Mouse (Mus musculus): ENCODE measurements at regions not wholly inside any gene's neighbourhood (a gene's known extent, or its start where the extent isn't known, plus 50 kb on each side); places are given as distances from the start of the nearest gene placed in this dataset.
A peak's percentile ranks its signal among the peaks of the same experiment; 100 is the strongest.
"Not testable (repeated sequence)": the region's sequence is repeated elsewhere in the genome, so short reads cannot be mapped to it uniquely, and the experiment has no call there.

DNA sequence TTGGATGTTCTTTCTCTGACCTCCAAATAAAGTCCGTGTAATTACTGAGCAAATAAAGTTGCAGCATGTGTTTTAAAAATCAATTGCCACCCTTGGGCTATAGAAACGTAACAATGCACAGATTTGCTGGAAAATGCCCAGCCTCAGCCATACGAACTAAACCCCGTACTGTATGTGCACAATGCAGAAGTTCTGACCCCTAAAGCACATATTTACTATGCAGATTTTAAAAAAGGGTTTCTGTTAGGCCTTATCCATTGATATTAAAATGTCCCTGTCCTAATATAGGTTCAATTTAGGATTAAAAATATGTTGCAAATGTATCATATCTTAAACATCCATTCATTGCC, 126.5 kb upstream of the Otx2 start:
- Histone ChIP-seq H3K4me1 (ENCODE audit: control insufficient read depth, insufficient read depth, low read length) (peaks cover 9% of the 10 kb centered on the region), H3K36me3 (ENCODE audit: control insufficient read depth, insufficient read depth, low read length) (no peaks in the 10 kb centered on the region), H3K9me3 (replicated peaks; ENCODE audit: control insufficient read depth, low read length, poor library complexity, severe bottlenecking) (no peaks in the 10 kb centered on the region), H3K4me2 (ENCODE audit: low read length) (no peak overlapping the region), H3K4me3 (ENCODE audit: low read depth, low read length) (no peak overlapping the region), H3K9ac (ENCODE audit: low read depth, low read length) (no peak overlapping the region), H3K27ac (ENCODE audit: low read length) (no peak overlapping the region), H3K27me3 (ENCODE audit: control insufficient read depth, insufficient read depth, low read depth, low read length) (no peaks in the 10 kb centered on the region)
- no peak for ATAC-seq
- WGBS, result 15% methylated on average over 4 of the region's 4 CpGs

DNA sequence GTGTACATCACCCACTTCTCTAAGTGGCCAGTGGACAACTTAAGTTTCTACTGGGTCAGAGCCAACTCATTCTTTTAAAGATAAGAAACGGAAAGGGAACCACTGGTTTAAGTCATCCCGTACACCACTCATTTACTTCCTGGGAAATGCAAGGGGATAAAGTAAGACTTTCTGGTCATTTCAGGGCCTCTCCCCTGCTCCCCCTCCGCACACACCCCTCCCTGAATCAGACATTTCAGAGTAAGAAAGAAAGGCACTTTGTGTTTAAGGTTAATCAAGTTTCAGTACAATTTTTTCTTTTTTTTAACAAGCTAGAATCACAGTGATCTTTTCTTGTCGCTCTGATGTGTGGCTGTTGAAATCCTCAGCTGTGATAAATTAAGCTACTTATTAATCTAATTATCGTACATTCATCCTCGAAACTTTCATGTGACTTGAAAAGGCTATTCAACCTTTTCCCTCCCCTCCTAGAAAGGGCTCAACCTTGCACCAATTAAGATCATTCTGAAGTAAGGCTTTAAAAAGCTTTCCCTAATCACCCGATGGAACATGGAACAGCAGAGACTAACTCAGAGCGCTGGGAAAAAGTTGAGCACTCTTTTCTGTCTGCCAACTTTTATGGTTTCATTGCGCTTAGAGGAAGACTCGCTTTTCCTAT, 126.0 kb upstream of the Otx2 start:
- Histone ChIP-seq H3K27ac (ENCODE audit: low read length) (no peak overlapping the region), H3K4me2 (ENCODE audit: low read length) (no peak overlapping the region), H3K36me3 (ENCODE audit: control insufficient read depth, insufficient read depth, low read length) (no peaks in the 10 kb centered on the region), H3K9ac (ENCODE audit: low read depth, low read length) (no peak overlapping the region), H3K9me3 (replicated peaks; ENCODE audit: control insufficient read depth, low read length, poor library complexity, severe bottlenecking) (no peaks in the 10 kb centered on the region), H3K4me3 (ENCODE audit: low read depth, low read length) (no peak overlapping the region), H3K4me1 (ENCODE audit: control insufficient read depth, insufficient read depth, low read length) (peaks cover 9% of the 10 kb centered on the region), H3K27me3 (ENCODE audit: control insufficient read depth, insufficient read depth, low read depth, low read length) (no peaks in the 10 kb centered on the region)
- WGBS, result 15% methylated on average over 10 of the region's 10 CpGs
- ATAC-seq, result no peak

DNA sequence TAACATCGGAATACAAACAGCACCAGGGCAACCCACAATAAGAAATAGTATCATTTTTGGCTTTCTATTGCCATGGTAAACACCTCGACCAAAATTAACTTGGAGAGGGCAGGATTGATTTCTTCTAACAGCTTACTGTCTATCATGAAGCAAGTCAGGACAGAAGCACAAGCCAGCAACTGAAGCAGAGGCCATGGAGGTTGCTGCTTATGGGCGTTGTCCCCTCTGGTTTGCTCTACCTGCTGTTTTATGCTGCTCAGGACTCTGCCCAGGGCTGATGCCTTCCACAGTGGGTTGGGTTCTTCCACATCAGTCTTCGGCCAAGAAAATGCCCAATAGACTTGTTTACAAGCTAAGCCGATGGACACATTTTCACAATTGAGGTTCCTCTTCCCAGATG, 117.9 kb upstream of the Otx2 start:
- H3K36me3 ChIP-seq (ENCODE audit: control insufficient read depth, insufficient read depth, low read length), result no peaks in the 10 kb centered on the region
- H3K9me3 ChIP-seq (replicated peaks; ENCODE audit: control insufficient read depth, low read length, poor library complexity, severe bottlenecking), result no peaks in the 10 kb centered on the region
- H3K27me3 ChIP-seq (ENCODE audit: control insufficient read depth, insufficient read depth, low read depth, low read length), result no peaks in the 10 kb centered on the region
- no peak overlapping the region for H3K27ac ChIP-seq (ENCODE audit: low read length)
- H3K4me3 ChIP-seq (ENCODE audit: low read depth, low read length), result no peak overlapping the region
- no peaks in the 10 kb centered on the region for H3K4me1 ChIP-seq (ENCODE audit: control insufficient read depth, insufficient read depth, low read length)
- no peak overlapping the region for H3K4me2 ChIP-seq (ENCODE audit: low read length)
- H3K9ac ChIP-seq (ENCODE audit: low read depth, low read length), result no peak overlapping the region
- ATAC-seq, result no peak
- WGBS, result 91% methylated on average over 5 of the region's 5 CpGs

DNA sequence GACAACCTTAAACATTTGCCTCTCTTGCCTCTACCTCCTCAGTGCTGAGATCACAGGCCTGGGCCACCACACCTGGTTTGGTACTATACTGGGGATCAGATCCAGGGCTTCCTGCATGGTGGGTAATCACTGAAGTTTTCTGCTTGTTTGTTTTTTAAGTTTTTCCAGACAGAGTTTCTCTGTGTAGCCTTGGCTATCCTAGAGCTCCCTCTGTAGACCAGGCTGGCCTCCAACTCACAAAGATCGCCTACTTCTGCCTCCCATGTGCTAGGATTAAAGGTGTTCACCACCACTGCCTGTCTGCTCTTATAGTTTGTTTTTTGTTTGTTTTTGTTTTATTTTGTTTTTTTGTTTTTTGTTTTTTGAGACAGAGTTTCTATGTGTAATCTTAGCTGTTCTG, 105.7 kb upstream of the Otx2 start:
- Histone ChIP-seq H3K27ac (ENCODE audit: low read length) (no peak overlapping the region), H3K36me3 (ENCODE audit: control insufficient read depth, insufficient read depth, low read length) (no peaks in the 10 kb centered on the region), H3K9ac (ENCODE audit: low read depth, low read length) (no peak overlapping the region), H3K9me3 (replicated peaks; ENCODE audit: control insufficient read depth, low read length, poor library complexity, severe bottlenecking) (no peaks in the 10 kb centered on the region), H3K4me1 (ENCODE audit: control insufficient read depth, insufficient read depth, low read length) (no peaks in the 10 kb centered on the region), H3K4me3 (ENCODE audit: low read depth, low read length) (no peak overlapping the region), H3K27me3 (ENCODE audit: control insufficient read depth, insufficient read depth, low read depth, low read length) (no peaks in the 10 kb centered on the region), H3K4me2 (ENCODE audit: low read length) (no peak overlapping the region)
- 81% methylated on average over 1 of the region's 1 CpGs for WGBS
- no peak for ATAC-seq

DNA sequence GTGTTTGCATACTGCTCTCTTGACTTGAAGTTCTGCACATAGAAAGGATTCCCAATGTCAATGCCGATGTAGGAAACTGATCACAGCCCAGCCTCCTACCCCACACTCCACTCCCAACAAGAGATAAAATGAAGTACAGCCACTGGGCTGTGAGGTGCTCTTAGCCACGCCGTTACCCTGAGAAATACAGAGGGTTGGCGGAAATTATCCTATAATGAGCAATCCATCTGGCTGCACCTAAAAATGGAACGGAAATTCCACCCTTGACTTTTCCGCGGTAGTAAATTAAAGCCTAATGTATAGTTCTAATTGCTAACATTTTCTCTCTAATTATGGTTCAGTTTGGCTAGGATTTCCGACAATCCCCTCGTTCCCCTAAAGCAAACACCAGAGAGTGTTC, 97.2 kb upstream of the Otx2 start:
- Histone ChIP-seq H3K4me3 (ENCODE audit: low read depth, low read length) (no peak overlapping the region), H3K4me2 (ENCODE audit: low read length) (no peak overlapping the region), H3K9ac (ENCODE audit: low read depth, low read length) (no peak overlapping the region), H3K9me3 (replicated peaks; ENCODE audit: control insufficient read depth, low read length, poor library complexity, severe bottlenecking) (no peaks in the 10 kb centered on the region), H3K36me3 (ENCODE audit: control insufficient read depth, insufficient read depth, low read length) (no peaks in the 10 kb centered on the region), H3K4me1 (ENCODE audit: control insufficient read depth, insufficient read depth, low read length) (no peaks in the 10 kb centered on the region), H3K27ac (ENCODE audit: low read length) (no peak overlapping the region), H3K27me3 (ENCODE audit: control insufficient read depth, insufficient read depth, low read depth, low read length) (no peaks in the 10 kb centered on the region)
- ATAC-seq, result no peak
- WGBS, result 75% methylated on average over 9 of the region's 9 CpGs

DNA sequence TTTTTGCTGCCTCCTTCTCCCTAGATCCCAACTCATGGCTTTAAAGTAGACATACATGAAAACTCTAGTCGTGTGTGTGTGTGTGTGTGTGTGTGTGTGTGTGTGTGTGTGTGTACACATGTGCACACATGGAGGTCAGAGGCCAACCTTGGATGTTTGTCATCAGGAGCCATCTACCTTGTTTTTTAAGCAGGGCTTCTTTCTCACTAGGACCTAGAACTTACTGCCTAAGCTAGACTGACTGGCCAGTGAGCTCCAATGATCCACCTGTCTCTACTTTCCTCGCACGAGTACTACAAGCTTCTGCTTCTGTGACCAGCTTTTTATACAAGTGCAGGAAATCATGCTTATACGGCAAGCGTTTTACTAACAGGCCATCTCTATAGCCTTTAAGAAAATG, 89.1 kb upstream of the Otx2 start:
- Histone ChIP-seq H3K9me3 (replicated peaks; ENCODE audit: control insufficient read depth, low read length, poor library complexity, severe bottlenecking) (0 out of 2 replicates have a peak, but pooled peaks cover 2% of the 10 kb centered on the region), H3K4me3 (ENCODE audit: low read depth, low read length) (no peak overlapping the region), H3K27ac (ENCODE audit: low read length) (no peak overlapping the region), H3K36me3 (ENCODE audit: control insufficient read depth, insufficient read depth, low read length) (no peaks in the 10 kb centered on the region), H3K27me3 (ENCODE audit: control insufficient read depth, insufficient read depth, low read depth, low read length) (no peaks in the 10 kb centered on the region), H3K4me2 (ENCODE audit: low read length) (no peak overlapping the region), H3K4me1 (ENCODE audit: control insufficient read depth, insufficient read depth, low read length) (peaks cover 6% of the 10 kb centered on the region; the same call in 1 of the 2 replicates), H3K9ac (ENCODE audit: low read depth, low read length) (no peak overlapping the region)
- WGBS, result 93% methylated on average over 5 of the region's 5 CpGs
- no peak for ATAC-seq

DNA sequence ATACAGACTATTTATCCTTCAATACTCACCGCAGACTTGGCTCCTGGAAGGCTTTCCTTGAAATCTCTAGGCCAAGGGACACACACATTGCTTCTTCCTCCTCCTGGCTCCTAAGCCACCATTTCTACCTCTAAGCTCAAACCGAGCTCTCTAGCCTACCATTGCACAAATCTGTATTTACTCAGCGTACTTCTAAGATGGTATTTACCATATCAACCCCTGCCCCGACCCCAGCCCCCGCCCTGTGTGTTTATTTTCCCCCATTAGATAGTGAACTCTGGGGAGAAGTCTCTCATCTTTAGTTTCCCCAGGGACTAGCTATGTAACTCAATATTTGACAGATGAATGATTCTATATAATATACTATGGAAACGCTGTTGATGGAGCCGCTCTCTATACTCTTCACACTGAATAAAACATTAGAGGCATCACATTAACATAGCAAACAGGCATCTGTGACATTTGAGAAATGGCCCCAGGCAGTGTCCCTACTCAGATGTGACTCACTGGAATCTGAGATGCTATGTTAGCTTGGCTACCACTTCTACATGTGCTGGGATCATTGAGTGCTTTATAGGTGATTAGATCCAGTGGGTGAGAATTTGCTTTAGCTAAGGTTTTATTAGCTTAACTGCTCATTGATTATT, 87.5 kb upstream of the Otx2 start:
- Histone ChIP-seq H3K4me1 (ENCODE audit: control insufficient read depth, insufficient read depth, low read length) (peaks cover 6% of the 10 kb centered on the region; the same call in 1 of the 2 replicates), H3K36me3 (ENCODE audit: control insufficient read depth, insufficient read depth, low read length) (no peaks in the 10 kb centered on the region), H3K4me2 (ENCODE audit: low read length) (no peak overlapping the region), H3K4me3 (ENCODE audit: low read depth, low read length) (no peak overlapping the region), H3K27me3 (ENCODE audit: control insufficient read depth, insufficient read depth, low read depth, low read length) (no peaks in the 10 kb centered on the region), H3K9me3 (replicated peaks; ENCODE audit: control insufficient read depth, low read length, poor library complexity, severe bottlenecking) (0 out of 2 replicates have a peak, but pooled peaks cover 2% of the 10 kb centered on the region), H3K27ac (ENCODE audit: low read length) (no peak overlapping the region), H3K9ac (ENCODE audit: low read depth, low read length) (no peak overlapping the region)
- 45% methylated on average over 7 of the region's 7 CpGs for WGBS
- ATAC-seq, result no peak

DNA sequence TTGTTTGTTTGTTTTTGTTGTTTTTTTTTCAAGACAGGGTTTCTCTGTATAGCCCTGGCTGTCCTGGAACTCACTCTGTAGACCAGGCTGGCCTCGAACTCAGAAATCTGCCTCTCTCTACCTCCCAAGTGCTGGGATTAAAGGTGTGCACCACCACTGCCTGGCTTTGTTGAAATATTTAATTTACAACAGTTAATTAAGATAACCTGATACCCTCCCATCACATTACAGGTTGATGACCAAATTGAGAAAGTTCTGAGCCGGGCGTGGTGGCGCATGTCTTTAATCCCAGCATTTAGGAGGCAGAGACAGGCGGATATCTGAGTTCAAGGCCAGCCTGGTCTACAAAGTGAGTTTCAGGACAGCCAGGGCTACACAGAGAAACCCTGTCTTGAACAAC, 81.5 kb upstream of the Otx2 start:
- H3K9me3 ChIP-seq (replicated peaks; ENCODE audit: control insufficient read depth, low read length, poor library complexity, severe bottlenecking); H3K9ac ChIP-seq (ENCODE audit: low read depth, low read length); H3K4me2 ChIP-seq (ENCODE audit: low read length); H3K27ac ChIP-seq (ENCODE audit: low read length); ATAC-seq; H3K27me3 ChIP-seq (ENCODE audit: control insufficient read depth, insufficient read depth, low read depth, low read length); H3K4me3 ChIP-seq (ENCODE audit: low read depth, low read length); H3K36me3 ChIP-seq (ENCODE audit: control insufficient read depth, insufficient read depth, low read length): not testable (repeated sequence)
- H3K4me1 ChIP-seq (ENCODE audit: control insufficient read depth, insufficient read depth, low read length), result peaks cover 28% of the 10 kb centered on the region
- WGBS, result 94% methylated on average over 5 of the region's 5 CpGs

DNA sequence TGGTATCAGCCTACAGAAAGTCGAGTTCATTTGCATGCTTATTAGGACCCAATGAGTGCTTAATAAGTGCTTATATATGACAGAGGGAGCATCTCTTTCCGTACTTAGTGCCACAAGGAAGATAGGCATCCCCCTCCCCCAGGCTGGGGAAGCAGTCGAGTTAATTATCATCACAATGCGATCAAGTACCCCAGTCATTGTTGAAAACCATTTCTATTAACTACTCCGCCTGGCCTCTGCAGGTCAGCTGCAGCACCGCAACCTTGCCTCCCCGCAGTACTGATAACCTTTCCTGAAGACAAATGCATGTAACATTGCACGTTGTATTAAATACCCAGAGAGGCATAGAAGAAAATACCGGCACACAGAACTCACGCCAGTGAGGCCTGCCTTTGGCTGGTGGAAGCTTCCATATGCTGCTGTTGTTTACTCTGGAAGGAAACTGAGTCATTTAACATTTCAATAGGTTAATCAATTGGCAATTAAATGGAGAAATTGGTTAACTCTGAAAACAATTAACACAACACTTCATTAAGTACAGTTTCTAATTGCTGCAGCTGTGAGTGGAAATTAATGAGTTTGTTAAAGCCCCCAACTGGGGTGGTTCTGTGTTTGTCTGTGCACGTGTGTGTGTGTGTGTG, 80.6 kb upstream of the Otx2 start:
- Histone ChIP-seq H3K27me3 (ENCODE audit: control insufficient read depth, insufficient read depth, low read depth, low read length) (no peaks in the 10 kb centered on the region), H3K27ac (ENCODE audit: low read length) (peak overlapping the region; percentile 40; the same call in 1 of the 2 replicates), H3K4me1 (ENCODE audit: control insufficient read depth, insufficient read depth, low read length) (peaks cover 28% of the 10 kb centered on the region), H3K4me2 (ENCODE audit: low read length) (no peak overlapping the region), H3K36me3 (ENCODE audit: control insufficient read depth, insufficient read depth, low read length) (no peaks in the 10 kb centered on the region), H3K9ac (ENCODE audit: low read depth, low read length) (no peak overlapping the region), H3K4me3 (ENCODE audit: low read depth, low read length) (no peak overlapping the region), H3K9me3 (replicated peaks; ENCODE audit: control insufficient read depth, low read length, poor library complexity, severe bottlenecking) (no peaks in the 10 kb centered on the region)
- WGBS, result 13% methylated on average over 11 of the region's 11 CpGs
- ATAC-seq, result peak; percentile 52; the same call in 1 of the 2 replicates
